Mouse (Mus musculus): Measurements from ENCODE around the gene Clps.

DNA sequence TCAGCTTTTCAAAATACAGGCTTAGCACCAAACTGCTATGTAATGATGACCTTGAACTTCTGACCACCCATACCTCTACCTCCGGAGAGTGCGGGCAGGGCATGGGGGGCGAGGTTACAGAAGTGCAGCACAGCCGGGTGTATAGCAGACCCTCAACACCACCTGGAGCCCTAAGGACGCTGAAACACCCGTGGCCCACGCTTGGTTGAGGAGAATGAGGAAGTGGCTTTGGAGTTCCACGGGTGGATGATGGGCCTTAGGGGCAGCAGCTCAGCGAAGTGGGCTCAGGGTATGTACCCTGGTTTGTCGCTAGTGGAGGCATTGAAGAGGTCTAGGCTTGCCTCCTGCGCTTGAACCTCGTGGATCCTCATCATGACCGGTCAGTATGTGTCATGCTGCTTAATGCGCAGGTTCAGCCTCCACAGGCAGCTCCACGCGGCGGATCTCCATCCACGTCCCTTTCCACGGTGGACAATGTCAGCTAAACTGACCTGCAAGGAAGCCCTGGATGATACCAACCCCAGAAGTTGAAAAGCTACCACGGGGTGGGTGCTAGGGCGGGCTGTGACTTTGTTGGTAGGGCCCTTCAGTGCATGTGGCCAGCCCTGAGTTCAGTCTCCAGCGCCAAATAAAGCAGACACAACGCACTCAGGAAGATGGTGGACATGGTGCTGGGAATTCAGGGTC lies 36.4 kb downstream of the Clps start:
- TF ChIP-seq POLR2A (IDR thresholded peaks at IDR 0.05; ENCODE audit: control insufficient read depth, extremely low read depth, insufficient read depth, low read length, poor library complexity), result no peak
- no peak for TF ChIP-seq CTCF (IDR thresholded peaks at IDR 0.05; ENCODE audit: borderline replicate concordance, control insufficient read depth, extremely low read depth, insufficient read depth, low read length, poor library complexity)

All from thymus, adult 2 months (tissue).